Mouse (Mus musculus): ENCODE results near the gene 1700037H04Rik.

1700037H04Rik gene

GRCm38 (mm10) chr2:131159938-131160581 is at the start of gene 1700037H04Rik:
TSS of gene 1700037H04Rik (minus strand) at chr2:131160081.
- peak; percentile 99 for DNase-seq

- DNase-seq = peak; percentile 52 to 63
These were observed 49.4 kb upstream of the 1700037H04Rik start for GRCm38 (mm10) chr2:131209125-131209795.

GRCm38 (mm10) chr2:131208356-131208755 is 48.5 kb upstream of the 1700037H04Rik start:
- no peak for DNase-seq

GRCm38 (mm10) chr2:131206778-131207177 is 46.9 kb upstream of the 1700037H04Rik start, which contains the start of gene Ap5s1:
TSS of gene Ap5s1 (plus strand) at chr2:131207078.
- no peak for DNase-seq

GRCm38 (mm10) chr2:131205521-131206182 is 45.8 kb upstream of the 1700037H04Rik start:
- DNase-seq = no peak

- DNase-seq = peak; percentile 73 to 78
These were observed 44.6 kb upstream of the 1700037H04Rik start for GRCm38 (mm10) chr2:131204410-131204981.

GRCm38 (mm10) chr2:131203816-131204409 is 44.0 kb upstream of the 1700037H04Rik start:
- DNase-seq = no peak

GRCm38 (mm10) chr2:131201262-131201661 is 41.4 kb upstream of the 1700037H04Rik start:
- peak; percentile 53 to 64 for DNase-seq

GRCm38 (mm10) chr2:131200710-131201109 is 40.8 kb upstream of the 1700037H04Rik start:
- DNase-seq = no peak

GRCm38 (mm10) chr2:131196606-131197316 is 36.9 kb upstream of the 1700037H04Rik start:
- no peak for DNase-seq

GRCm38 (mm10) chr2:131191005-131191390 is 31.1 kb upstream of the 1700037H04Rik start:
- no peak for DNase-seq

GRCm38 (mm10) chr2:131190344-131191004 is 30.6 kb upstream of the 1700037H04Rik start:
- DNase-seq = peak in 1 of 2 experiments; percentile 42

GRCm38 (mm10) chr2:131189521-131190309 is 29.8 kb upstream of the 1700037H04Rik start:
- peak in 1 of 2 experiments; percentile 9 for DNase-seq

- DNase-seq = no peak
These were observed 28.4 kb upstream of the 1700037H04Rik start for GRCm38 (mm10) chr2:131188311-131188710.

- DNase-seq = peak in 1 of 2 experiments; percentile 20
These were observed 27.7 kb upstream of the 1700037H04Rik start for GRCm38 (mm10) chr2:131187602-131187922.

- DNase-seq = peak; percentile 90 to 93
These were observed 27.1 kb upstream of the 1700037H04Rik start, which contains the start of the genes Cdc25b and Spef1 for GRCm38 (mm10) chr2:131186771-131187601. TSS of gene Cdc25b (plus strand) at chr2:131186949. TSS of gene Spef1 (minus strand) at chr2:131187282.

- no peak for DNase-seq
These were observed 26.5 kb upstream of the 1700037H04Rik start for GRCm38 (mm10) chr2:131186343-131186742.

GRCm38 (mm10) chr2:131179990-131180587 is 20.2 kb upstream of the 1700037H04Rik start, which contains the start of gene Cenpb:
TSS of gene Cenpb (minus strand) at chr2:131180067.
- peak; percentile 94 to 95 for DNase-seq

- DNase-seq = peak; percentile 79 to 83
These were observed 19.5 kb upstream of the 1700037H04Rik start for GRCm38 (mm10) chr2:131179246-131179886.

Data from cerebellum, postnatal 10 days (tissue).